Mouse (Mus musculus) urinary bladder, postnatal 4 days (tissue): ENCODE measurements at regions not wholly inside any gene's neighbourhood (a gene's known extent, or its start where the extent isn't known, plus 50 kb on each side); places are given as distances from the start of the nearest gene placed in this dataset.

Experiments
- DNase-seq, 2 experiments: peaks; one replicate each; pipeline ENCODE4 v3.0.0; 2021 to 2022; ENCODE audit warnings: low spot score in 2 of 2

- peak; percentile 40 to 79 for DNase-seq
Measured at GRCm38 (mm10) chr10:119055199-119055785, 184.6 kb downstream of the Cand1 start.

- DNase-seq: no peak
Measured at GRCm38 (mm10) chr10:119054191-119055175, 184.5 kb upstream of the Dyrk2 start.

DNA sequence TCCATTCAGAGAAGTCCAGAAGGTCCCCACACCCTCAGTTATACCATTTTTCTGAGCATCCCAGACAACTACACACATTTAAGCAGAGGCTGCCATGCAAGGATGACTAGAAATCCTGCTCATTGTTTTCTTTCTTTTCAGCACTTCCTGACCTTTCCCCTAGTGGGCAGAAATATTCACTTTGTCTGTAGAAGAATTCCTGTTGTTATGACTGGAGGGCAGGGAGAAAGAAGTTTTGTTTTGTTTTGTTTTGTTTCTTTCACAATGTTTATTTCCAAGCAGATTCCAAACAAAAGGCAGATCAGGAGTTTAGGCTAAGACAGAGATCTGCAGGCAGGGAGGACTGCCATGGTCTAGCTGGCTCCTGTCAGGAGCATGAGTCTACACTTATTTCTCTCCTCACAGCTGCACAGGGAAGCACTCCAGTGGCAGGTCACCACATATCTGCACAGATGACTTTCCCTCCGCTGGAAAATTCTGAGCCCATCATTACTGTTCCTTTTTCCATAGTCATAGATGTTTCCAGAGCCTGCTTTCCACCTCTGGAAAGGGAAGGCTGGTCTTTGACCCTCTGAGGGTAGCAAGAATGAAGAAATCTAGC is 182.5 kb upstream of the Dyrk2 start:
- no peak for DNase-seq

DNA sequence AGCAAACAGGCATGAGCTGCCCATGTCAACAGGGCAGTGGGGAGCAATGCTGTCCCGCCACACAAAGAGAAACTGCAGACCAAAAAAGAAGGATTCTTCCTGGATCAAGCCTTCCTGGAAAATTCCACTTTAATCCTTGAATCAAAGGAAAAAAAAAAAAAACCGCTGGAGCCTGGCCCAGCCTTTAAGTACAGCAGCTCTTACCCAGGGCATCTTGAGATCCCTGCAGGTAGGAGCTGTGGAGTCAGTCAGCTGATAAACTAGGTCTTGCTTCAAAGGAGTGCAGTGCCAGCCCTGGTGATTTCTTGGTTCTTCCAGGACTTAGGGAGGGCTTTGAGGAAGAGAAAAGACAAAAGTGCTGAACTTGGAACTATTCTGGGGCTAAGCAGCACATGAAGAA is 181.6 kb upstream of the Dyrk2 start:
- DNase-seq: no peak

DNA sequence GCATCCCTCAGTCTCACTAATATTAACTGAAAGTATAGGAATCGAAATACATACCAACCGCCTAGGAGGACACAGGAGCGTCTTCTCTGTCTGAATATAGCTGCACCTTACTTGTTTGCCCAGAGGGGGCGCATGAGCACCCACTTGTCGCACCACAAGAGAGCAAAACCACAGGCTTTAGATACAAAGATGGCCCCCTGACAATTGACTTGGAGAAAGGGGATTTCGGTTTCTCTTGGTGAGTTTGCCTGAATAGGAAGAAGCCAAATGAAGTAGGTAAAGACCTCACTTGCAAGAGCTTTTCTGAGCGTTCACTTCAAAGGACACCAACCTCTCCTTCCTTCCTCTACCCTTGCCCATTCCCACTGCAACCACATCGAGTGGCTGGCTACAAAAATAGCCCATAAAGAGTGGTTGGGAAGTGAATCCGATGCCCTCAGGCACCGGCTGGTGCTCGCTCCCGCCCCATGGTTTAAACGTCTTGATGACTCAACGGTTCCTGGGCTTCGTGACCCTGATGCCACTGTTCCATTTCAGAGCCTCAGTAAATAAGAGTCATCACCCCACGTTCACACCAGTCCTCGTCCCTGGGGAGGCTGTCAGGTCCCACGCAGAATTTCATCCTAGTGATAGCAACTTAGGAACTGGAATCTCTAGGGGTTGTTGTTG is 180.1 kb upstream of the Dyrk2 start:
- no peak for DNase-seq

DNA sequence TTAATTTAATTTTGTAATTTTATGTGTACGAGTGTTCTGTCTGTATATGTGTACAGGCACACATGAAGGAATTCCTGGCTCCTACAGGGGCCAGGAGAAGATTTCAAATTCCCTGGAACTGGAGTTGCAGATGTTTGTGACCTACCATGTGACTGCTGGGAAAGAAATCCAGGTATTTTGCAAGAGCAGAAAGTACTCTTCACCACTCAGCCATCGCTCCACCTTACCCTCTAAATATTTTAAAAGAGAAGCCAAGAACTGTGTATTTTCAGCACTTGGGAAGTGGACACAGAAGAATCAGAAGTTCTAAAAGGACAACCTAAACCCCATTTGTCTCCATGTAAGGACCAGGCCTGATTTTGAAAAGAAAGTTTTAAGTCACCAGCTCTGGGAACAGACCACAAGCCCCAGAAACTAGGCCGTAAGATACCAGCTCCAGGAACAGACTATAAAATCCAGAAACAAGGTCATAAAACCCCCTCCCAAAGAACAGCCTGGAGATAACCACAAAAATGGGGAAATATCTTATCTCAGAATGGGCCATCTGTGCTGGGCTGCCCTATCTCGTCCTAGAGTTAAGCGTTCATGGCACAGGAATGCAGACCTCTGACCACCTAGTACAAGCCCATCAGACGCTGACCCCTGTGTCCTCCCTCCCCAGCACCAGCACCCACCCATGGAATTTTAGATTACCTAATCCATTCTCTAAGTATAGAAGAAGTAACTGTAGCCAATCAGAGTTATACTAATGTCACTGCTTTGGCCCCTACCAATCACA is 178.8 kb upstream of the Dyrk2 start:
- DNase-seq: no peak

DNA sequence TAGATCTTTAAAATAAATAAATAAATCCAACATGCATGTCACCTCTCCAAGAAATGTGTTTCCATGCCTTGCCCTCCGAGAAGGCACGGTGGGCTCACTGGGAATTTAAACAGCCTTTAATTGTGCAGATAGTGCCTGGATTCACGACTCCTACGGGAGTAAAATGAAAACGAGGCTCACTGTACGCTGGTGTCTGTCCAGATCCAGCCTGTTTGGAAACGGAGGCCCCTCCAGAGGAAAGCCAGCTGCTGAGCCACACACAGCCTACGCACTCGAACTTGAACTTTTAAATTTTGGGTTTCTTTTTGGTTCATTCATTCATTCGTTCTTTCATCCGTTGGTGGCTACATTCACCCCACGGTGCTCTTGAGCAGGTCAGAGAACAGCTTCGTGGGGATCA is 175.1 kb upstream of the Dyrk2 start:
- DNase-seq: no peak

GRCm38 (mm10) chr10:119043069-119043468 is 173.1 kb upstream of the Dyrk2 start:
- DNase-seq: no peak

DNA sequence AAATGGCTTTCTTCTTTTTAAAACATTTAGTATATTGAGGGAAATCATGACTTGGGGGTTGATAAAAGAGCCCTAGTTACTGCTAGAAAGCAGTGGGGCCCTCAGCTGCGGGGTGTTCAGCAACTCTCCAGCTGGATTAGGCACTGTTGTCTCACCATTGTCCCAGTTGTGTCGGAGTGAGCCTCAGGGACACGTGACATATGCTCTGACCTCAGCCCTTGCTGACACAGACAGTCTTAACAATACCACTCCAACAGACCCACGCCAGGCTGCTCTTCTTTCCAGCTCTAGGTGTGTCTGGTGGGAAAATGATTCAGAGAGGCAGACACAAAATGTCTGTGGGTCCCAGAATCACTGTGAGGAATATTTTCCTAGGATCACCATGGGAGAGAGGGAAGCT is 170.2 kb upstream of the Dyrk2 start:
- no peak for DNase-seq

GRCm38 (mm10) chr10:119039732-119040131 is 169.7 kb upstream of the Dyrk2 start:
- DNase-seq: no peak

DNA sequence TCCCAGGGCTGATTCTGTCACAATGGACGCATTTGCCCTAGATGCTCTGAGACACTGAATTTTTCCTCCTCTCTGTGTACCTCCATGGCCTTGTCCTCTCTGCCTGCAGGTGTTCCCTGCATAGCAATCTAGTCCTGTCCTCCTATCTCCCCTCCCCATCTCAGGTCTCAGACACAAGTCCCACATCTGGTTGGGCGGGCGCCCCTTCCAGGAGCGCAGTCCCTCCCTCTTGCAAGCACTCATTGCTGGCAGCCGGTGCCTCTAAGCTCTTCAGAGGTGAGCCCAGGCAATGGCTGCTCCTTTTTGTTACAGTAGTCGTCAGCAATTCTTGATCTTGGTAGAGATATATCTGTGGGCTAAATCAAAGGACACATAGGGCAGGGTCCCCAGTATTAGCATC is 169.0 kb upstream of the Dyrk2 start:
- no peak for DNase-seq

DNA sequence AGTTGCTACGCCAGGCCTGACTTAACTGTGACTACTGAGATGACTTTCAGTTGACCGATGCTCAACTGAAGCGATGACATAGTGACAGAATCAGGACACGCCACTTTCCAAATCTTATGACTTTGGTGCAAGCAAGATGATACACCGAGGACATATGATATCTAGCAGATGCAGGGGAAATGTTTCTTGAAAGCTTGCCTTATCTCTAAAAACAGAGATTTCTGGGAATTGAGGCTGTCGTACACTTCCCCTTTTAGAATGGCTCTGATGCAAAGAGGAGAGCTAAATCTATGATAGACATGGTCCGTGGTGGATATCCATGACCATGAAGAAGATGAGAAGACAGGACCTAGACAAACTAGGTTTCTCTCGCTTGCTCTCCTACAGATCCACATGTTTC is 167.8 kb upstream of the Dyrk2 start:
- DNase-seq: no peak

GRCm38 (mm10) chr10:119035863-119036262 is 165.9 kb upstream of the Dyrk2 start:
- DNase-seq: no peak

DNA sequence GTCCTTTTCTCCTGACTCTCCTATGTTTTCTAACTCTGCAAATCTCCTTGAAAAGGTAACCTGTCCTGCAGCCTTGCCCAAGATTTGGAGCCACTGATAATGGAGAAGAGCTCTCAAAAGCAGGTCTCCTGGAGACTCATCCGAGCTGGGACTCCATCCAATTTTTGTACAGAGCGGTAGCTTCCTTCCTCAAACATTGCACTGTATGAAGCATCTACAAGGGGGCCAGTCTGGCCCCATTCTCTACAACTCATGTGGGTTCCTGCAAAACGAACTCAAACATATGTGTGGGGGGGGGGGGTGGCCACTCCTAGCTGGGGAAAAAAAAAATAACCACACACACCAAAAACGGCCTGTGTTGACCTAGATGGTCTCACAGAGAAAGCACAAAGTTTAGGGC is 164.4 kb upstream of the Dyrk2 start:
- no peak for DNase-seq

DNA sequence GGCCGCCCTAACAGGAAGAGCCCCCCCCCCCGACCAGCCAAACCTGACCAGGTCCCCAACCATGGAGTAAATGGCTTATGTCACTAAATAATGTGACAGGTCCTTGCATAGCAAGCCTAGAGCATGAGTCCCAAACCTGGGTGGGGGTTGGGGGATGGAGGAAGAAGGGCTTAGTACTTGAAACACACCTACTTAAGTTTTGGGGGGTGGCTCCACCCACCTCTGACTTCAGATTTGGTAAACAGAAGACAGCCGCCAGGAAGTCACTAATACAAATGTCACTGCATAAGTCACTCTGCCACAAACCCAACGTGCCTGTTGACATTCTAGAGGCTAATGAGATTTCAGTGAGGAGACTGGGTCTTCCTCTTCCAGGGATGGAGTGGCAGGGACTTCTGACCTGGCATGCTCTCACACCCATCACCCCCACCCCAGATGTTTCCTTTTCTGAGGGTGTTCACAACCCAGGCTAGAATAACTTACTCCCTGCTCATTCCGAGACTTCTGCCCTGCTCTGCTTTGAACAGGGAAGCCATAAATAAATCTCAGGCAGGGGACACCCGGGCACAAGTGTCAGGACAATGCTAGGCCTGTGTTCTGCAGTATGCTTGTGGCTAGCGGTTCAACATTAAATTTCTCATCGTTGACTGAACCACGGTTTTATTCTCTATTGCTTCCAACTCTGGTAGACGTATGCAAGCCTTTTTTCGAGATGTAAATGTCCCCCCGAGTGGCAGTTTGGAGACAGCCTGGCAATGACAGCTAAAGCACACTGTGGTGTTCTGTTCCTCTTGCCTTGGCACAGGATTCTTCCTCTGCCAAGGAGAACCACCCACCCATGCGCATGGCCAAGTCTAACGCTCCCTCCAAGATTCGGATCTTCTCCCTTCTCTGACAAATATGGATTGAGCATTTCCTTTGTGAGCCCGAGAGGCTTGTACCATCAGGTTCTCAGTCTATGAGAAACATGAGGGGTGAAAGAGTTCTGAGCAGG is 161.6 kb upstream of the Dyrk2 start:
- DNase-seq: no peak

- DNase-seq: no peak
Measured at GRCm38 (mm10) chr10:119028480-119029137, 158.6 kb upstream of the Dyrk2 start.

GRCm38 (mm10) chr10:119027241-119027901 is 157.4 kb upstream of the Dyrk2 start:
- DNase-seq: no peak

GRCm38 (mm10) chr10:119026291-119026690 is 156.3 kb upstream of the Dyrk2 start:
- no peak for DNase-seq

DNA sequence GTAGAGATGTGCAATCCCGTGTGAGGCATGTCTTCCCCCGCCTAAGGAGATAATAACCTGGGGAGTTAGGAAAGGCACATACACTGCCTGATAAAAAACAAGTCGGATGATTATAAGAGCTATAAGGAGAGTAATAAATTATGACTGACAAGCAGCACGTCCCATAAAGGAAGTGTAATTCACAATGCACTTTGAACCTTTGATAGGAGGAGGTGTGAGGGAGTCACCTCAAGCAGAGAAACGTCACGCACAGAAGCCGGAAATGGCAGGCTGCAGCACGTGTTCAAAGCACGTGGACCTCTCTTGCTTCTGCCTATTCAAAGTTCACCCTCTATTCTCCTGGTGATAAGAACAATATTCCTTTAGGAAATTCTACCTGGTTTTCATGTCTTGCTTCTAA is 154.4 kb upstream of the Dyrk2 start:
- no peak for DNase-seq
